Mouse (Mus musculus) myocyte (in vitro differentiated cells): ENCODE measurements at regions not wholly inside any gene's neighbourhood (a gene's known extent, or its start where the extent isn't known, plus 50 kb on each side); places are given as distances from the start of the nearest gene placed in this dataset.

Source experiments
- CEBPB ChIP-seq: IDR thresholded peaks from 2 replicates; pipeline ENCODE4 v1.6.1; 2011; ENCODE audit warnings: mild to moderate bottlenecking, moderate library complexity; ENCODE audit not compliant: poor library complexity, insufficient read depth, severe bottlenecking
- MAX ChIP-seq: IDR thresholded peaks from one replicate; pipeline ENCODE4 v1.6.1; 2011; ENCODE audit warnings: low read depth, mild to moderate bottlenecking, control low read depth
- MYOD1 ChIP-seq, 3 experiments: IDR thresholded peaks; one replicate each; pipeline ENCODE4 v1.6.1; 2011; ENCODE audit warnings: control low read depth in 2 of 3, low read depth in 2 of 3, mild to moderate bottlenecking in 2 of 3, moderate library complexity in 1 of 3; ENCODE audit not compliant: insufficient read length in 2 of 3, control insufficient read depth in 1 of 3
- MYOG ChIP-seq, 3 experiments: IDR thresholded peaks; one replicate each; pipeline ENCODE4 v1.6.1; 2011; ENCODE audit warnings: control low read depth in 2 of 3, low read depth in 2 of 3, mild to moderate bottlenecking in 2 of 3; ENCODE audit not compliant: insufficient read length in 2 of 3, control insufficient read depth in 1 of 3, insufficient read depth in 1 of 3
- POLR2A ChIP-seq: IDR thresholded peaks from one replicate; pipeline ENCODE4 v1.6.1; 2011; ENCODE audit warnings: low read depth, mild to moderate bottlenecking, control low read depth, moderate library complexity; ENCODE audit not compliant: insufficient read length
- POLR2AphosphoS2 ChIP-seq: IDR thresholded peaks from one replicate; pipeline ENCODE4 v1.6.1; 2011; ENCODE audit warnings: low read depth, control low read depth; ENCODE audit not compliant: insufficient read length
- SRF ChIP-seq: IDR thresholded peaks from one replicate; pipeline ENCODE4 v1.6.1; 2011; ENCODE audit warnings: low read depth; ENCODE audit not compliant: control insufficient read depth, insufficient read length
- TCF12 ChIP-seq: IDR thresholded peaks from one replicate; pipeline ENCODE4 v1.6.1; 2011; ENCODE audit warnings: mild to moderate bottlenecking, control low read depth; ENCODE audit not compliant: poor library complexity, insufficient read depth, severe bottlenecking
- USF1 ChIP-seq: IDR thresholded peaks from one replicate; pipeline ENCODE4 v1.6.1; 2011; ENCODE audit warnings: low read depth, mild to moderate bottlenecking, control low read depth, moderate library complexity

DNA sequence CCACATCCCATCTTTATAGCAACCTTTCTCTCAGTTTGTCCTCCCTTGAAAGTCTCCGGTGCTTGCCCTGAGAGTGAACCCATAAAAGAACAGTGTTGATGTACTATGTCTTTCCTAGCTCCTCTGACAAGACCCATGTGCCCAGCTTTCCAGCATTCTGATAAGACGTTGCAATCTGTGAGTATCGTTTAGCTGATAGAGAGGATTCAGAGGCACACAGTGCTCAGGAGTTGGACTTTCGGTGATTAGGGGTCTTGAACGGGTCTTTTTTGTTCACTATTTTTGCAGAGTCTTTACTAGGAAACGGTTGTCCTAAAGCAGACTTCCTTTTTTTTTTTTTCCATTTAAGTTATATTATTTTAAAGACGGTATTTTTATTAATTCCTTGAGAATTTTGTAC, 122.3 kb upstream of the Cpsf6 start:
- TF ChIP-seq MYOG (IDR thresholded peaks at IDR 0.05; ENCODE audit: control insufficient read depth in 1 of 3, insufficient read depth in 1 of 3, insufficient read length in 2 of 3, low read depth in 2 of 3) (no peak), POLR2A (no peak), MAX (no peak), TCF12 (no peak), POLR2AphosphoS2 (no peak), MYOD1 (IDR thresholded peaks at IDR 0.05; ENCODE audit: control insufficient read depth in 1 of 3, insufficient read length in 2 of 3, low read depth in 2 of 3) (no peak), SRF (no peak), CEBPB (no peak), USF1 (no peak)
